Mouse (Mus musculus) embryo, embryonic 9.5 days (tissue): ENCODE measurements at regions not wholly inside any gene's neighbourhood (a gene's known extent, or its start where the extent isn't known, plus 50 kb on each side); places are given as distances from the start of the nearest gene placed in this dataset.
A peak's percentile ranks its signal among the peaks of the same experiment; 100 is the strongest.
"Not testable (repeated sequence)": the region's sequence is repeated elsewhere in the genome, so short reads cannot be mapped to it uniquely, and the experiment has no call there.

Experiments
- DNase-seq: peaks from one replicate; pipeline ENCODE4 v3.0.0-alpha.2; 2017; ENCODE audit errors: extremely low spot score

GRCm38 (mm10) chrX:80876211-80876610 lies 194.3 kb upstream of the Tmem47 start:
- not testable (repeated sequence) for DNase-seq

- peak; percentile 4 for DNase-seq
These were observed 169.0 kb upstream of the Tmem47 start for GRCm38 (mm10) chrX:80901524-80901923.

- DNase-seq: no peak
These were observed 137.8 kb upstream of the Tmem47 start for GRCm38 (mm10) chrX:80932695-80933094.
